Mouse (Mus musculus) layer of hippocampus, adult 2 months (tissue): Measurements from ENCODE around the gene Ttc30b. TPM values are rescaled to one million over a fixed set of nuclear protein-coding genes. Genes with fewer than 3 reads are reported as not detected.
"Not testable (repeated sequence)": the region's sequence is repeated elsewhere in the genome, so short reads cannot be mapped to it uniquely, and the experiment has no call there.

Experiments used
- DNase-seq, 2 experiments: peaks; one replicate each; pipeline ENCODE4 v3.0.0; 2022; ENCODE audit warnings: low spot score in 2 of 2
- H3K27ac ChIP-seq: fragments of 200-600 bp; 2 replicates; pipeline ENCODE4 v1.8.1; 2022
- H3K4me3 ChIP-seq: fragments of 200-600 bp; 2 replicates; pipeline ENCODE4 v1.8.1; 2022; ENCODE audit warnings: mild to moderate bottlenecking
- CTCF ChIP-seq: fragments of 200-600 bp; conservative IDR thresholded peaks from 2 replicates; pipeline ENCODE4 v1.8.1; 2022; ENCODE audit warnings: antibody characterized with exemption, mild to moderate bottlenecking, moderate library complexity
- total RNA-seq, 2 experiments: library from RNA; stranded (reverse); gene quantifications; 2 replicates each; pipeline ENCODE4 v1.2.3; 2021

Gene Ttc30b
- total RNA-seq, 2 experiments from 2014 or later: 13.6 to 15.7 TPM

GRCm38 (mm10) chr2:75964512-75964911, 26.1 kb upstream of the Ttc30b start:
- Histone ChIP-seq H3K4me3 (peak overlapping the region; percentile 47), H3K27ac (peak overlapping the region; percentile 50)
- peak in 1 of 2 experiments; percentile 31 for DNase-seq
- TF ChIP-seq CTCF: peak; percentile 71

- Histone ChIP-seq H3K27ac (peak overlapping the region; percentile 50), H3K4me3 (peak overlapping the region; percentile 47)
- no peak for DNase-seq
- TF ChIP-seq CTCF: no peak
These were observed 25.7 kb upstream of the Ttc30b start for GRCm38 (mm10) chr2:75964051-75964450.

GRCm38 (mm10) chr2:75963211-75963840, 24.9 kb upstream of the Ttc30b start:
- TF ChIP-seq CTCF: no peak
- no peak for DNase-seq
- H3K4me3 ChIP-seq: no peak overlapping the region
- H3K27ac ChIP-seq: no peak overlapping the region

- TF ChIP-seq CTCF: no peak
- Histone ChIP-seq H3K4me3 (no peak overlapping the region), H3K27ac (no peak overlapping the region)
- peak in 1 of 2 experiments; percentile 18 for DNase-seq
These were observed 22.3 kb upstream of the Ttc30b start for GRCm38 (mm10) chr2:75960366-75961330.

GRCm38 (mm10) chr2:75959850-75960365, 21.5 kb upstream of the Ttc30b start:
- Histone ChIP-seq H3K4me3 (no peak overlapping the region), H3K27ac (no peak overlapping the region)
- no peak for TF ChIP-seq CTCF
- no peak for DNase-seq

- Histone ChIP-seq H3K27ac (no peak overlapping the region), H3K4me3 (no peak overlapping the region)
- TF ChIP-seq CTCF: no peak
- no peak for DNase-seq
These were observed 20.9 kb upstream of the Ttc30b start for GRCm38 (mm10) chr2:75959183-75959849.

GRCm38 (mm10) chr2:75955709-75956108, 17.3 kb upstream of the Ttc30b start:
- no peak for TF ChIP-seq CTCF
- no peak for DNase-seq
- H3K27ac ChIP-seq: no peak overlapping the region
- no peak overlapping the region for H3K4me3 ChIP-seq

- TF ChIP-seq CTCF: no peak
- DNase-seq: no peak
- H3K27ac ChIP-seq: no peak overlapping the region
- no peak overlapping the region for H3K4me3 ChIP-seq
These were observed 14.9 kb upstream of the Ttc30b start for GRCm38 (mm10) chr2:75953320-75953719.

GRCm38 (mm10) chr2:75950685-75951084, 12.3 kb upstream of the Ttc30b start:
- DNase-seq: no peak
- TF ChIP-seq CTCF: no peak
- no peak overlapping the region for H3K27ac ChIP-seq
- no peak overlapping the region for H3K4me3 ChIP-seq

- Histone ChIP-seq H3K4me3 (peak overlapping the region; percentile 62), H3K27ac (peak overlapping the region; percentile 94)
- not testable (repeated sequence) for DNase-seq
These were observed 767 bp downstream of the Ttc30b start for GRCm38 (mm10) chr2:75937520-75938116.

GRCm38 (mm10) chr2:75936685-75937084, 1.7 kb downstream of the Ttc30b start:
- H3K4me3 ChIP-seq, DNase-seq, H3K27ac ChIP-seq: not testable (repeated sequence)

- DNase-seq: no peak
- peak overlapping the region; percentile 39; the same call in 1 of the 2 replicates for H3K27ac ChIP-seq
- no peak for TF ChIP-seq CTCF
- H3K4me3 ChIP-seq: no peak overlapping the region
These were observed 4.8 kb downstream of the Ttc30b start for GRCm38 (mm10) chr2:75933541-75933940.
